Mouse (Mus musculus): ENCODE measurements at regions not wholly inside any gene's neighbourhood (a gene's known extent, or its start where the extent isn't known, plus 50 kb on each side); places are given as distances from the start of the nearest gene placed in this dataset.

GRCm38 (mm10) chr10:8124124-8124523 is 168.1 kb upstream of the Tab2 start:
- TF ChIP-seq POLR2A (IDR thresholded peaks at IDR 0.05; ENCODE audit: borderline replicate concordance, low read depth, low read length) (no peak), CTCF (IDR thresholded peaks at IDR 0.05; ENCODE audit: low read depth, low read length) (no peak)

Data from bone marrow macrophage, adult 2 months (primary cell).